Mouse (Mus musculus) 3T3-L1 (cell line): ENCODE measurements around the gene Tas1r3.
A peak's percentile ranks its signal among the peaks of the same experiment; 100 is the strongest.

Source experiments
- DNase-seq: peaks from one replicate; pipeline ENCODE4 v3.0.0-alpha.2; 2015; ENCODE audit warnings: low read depth, low spot score

Tas1r3 gene

DNA sequence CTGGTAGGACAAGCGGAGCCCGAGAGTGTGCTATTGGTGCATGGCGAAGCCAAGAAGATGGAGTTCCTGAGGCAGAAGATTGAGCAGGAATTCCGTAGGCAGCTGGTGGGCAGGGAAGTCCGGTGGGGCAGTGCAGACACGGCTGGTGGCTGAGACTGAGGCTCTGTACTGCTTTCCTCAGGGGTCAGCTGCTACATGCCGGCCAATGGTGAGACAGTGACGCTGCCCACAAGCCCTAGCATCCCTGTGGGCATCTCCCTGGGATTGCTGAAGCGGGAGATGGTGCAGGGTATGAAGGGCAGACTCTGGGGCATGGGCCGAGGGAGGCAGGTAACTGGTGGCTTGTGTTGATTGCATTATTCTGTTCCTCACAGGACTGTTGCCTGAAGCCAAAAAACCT is 24.5 kb upstream of the Tas1r3 start:
- no peak for DNase-seq

DNA sequence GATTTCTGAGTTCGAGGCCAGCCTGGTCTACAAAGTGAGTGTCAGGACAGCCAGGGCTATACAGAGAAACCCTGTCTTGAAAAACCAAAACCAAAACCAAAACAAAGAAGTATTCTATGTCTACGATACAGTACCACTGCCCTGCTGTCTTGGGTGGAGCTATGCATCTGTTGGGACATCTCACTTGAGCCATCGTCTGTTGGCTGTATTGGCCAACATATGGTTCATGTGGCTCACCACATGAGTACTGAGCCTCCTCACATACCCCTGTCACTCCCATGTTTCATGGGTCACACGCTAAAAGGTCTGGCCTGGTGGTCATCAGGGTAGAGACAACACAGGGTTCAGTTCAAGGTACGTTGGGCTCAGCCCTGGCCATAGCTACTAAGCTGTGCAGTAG is 23.2 kb upstream of the Tas1r3 start:
- no peak for DNase-seq

DNA sequence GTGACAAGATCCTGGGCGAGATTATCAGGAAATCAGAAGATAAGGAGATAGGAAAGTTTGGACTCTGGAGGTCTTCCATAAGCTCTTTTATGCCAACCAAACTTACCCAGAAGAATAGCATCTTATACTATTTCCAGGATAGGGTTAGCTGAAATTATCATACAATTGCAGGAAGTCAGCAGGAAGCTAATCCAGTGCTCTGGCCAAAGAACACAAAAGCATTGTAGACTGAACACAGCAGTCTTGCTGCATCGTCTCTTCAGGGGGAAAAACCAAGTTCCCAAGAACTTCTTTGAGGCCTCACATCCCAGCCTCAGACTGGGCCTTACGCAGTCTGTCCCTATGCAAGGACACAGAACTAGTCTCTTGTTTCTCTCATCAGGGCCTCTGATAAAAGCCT is 20.4 kb upstream of the Tas1r3 start:
- DNase-seq = no peak

DNA sequence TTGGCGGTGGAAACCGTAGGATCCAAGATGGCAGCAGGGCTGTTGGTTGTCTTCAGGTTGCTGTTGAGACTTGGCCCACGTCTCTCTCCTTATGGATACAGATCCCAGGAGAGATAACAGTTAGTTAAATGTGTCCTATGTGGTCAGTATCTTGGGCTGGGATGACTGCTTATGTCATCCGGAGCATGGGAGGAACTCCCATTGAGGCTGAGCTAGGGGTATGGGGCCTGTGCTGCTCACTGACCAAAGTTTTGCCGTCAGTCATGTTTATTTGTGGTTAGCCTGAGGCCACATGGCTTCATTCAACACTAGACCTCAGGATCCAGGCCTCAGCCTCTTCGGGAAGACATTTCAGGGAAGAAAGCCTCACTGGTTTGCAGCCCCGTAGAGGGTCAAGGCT is 8.2 kb upstream of the Tas1r3 start:
- peak; percentile 79 for DNase-seq

DNA sequence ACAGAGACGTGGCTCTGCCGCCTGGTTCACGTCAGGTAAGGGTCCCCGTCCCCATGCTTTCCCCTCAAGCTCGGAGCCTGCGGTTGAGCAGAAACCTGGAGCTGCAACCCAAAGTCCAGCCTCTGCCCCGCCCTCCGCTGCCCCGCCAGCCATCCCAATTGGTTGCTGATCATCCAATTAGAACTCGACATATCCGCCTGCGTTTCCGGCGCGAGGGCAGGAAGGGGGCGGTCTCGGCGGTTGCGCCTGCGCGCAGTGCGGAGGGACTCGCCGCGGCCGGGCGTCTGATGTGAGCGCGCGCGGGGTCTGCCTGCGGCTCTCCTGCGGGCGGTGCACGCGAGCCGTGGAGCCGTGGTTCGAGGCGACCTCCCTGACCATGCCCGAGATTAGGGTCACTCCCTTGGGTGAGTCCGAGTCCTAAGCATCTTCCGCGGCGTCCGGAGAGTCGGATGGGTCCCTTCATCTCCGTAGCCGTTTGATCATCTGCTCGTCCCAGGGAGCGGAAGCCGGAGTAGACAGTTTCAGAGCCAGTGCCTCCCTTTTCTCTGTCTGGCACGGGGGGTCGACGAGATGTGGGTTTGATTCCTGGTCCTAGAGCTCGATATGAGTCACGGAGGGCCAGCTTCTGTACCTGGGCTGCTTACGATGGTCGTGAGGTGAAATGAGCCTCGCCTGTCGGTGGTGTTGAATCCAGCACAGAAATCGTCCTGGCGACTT is 6.3 kb upstream of the Tas1r3 start, which contains the start of the genes Cptp and Ints11:
Gene Cptp, minus strand, starts transcription at position 124 of the 717 bp plus-strand sequence.
Gene Ints11, plus strand, starts transcription at position 230 of the 717 bp plus-strand sequence.
- DNase-seq = peak; percentile 93

DNA sequence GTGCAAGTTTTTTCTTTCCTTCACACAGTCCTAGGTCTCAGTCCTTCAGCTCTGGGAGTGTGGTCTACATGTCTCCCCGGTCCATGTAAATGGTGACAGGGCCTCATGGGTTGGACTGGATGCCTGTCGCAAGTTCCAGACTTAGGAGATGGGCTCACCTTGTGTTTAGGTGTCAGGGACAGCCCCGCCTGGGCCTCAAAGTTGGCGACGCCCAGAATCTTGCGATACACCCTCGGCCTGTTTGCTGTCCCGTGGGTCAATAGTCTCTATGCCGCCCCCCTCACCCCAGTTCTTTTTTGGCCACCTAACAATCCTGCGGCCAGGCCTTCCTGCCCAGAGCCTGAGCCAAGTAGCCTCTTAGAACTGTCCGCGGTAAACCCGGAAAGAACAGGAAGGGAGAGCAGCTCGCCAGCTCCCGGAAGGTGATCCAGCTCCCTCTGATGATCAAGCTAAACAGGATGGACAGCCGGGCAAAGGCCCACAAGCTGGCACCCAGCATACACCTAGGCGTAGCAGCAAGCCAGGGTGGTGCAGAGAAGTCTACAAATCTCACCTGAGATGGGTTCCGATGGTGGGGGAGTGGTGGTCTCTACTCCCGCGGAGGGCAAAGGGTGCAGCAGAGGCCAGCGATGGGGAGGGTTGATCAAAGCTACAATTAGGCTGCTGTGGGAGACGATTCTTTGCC is 5.6 kb upstream of the Tas1r3 start:
- DNase-seq = peak; percentile 68

DNA sequence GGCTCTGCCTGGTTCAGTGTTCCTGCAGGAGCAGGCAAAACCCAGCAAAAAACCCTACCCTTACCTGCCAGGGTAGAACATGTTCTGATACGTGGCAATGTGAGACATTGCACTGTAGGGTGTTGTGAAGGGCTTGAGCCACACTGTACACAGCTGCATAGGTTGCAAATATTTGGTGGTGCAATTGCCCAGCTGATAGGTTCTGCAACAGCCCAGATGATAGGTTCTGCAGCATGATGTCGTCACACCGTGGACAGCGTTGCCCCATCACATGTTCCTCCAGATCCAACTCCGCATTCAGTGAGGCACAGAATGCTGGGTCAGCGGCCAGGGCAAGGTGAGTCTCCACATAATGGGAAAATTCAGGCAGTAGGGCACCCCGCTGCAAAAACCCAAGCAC is 1.4 kb downstream of the Tas1r3 start:
- DNase-seq = no peak

DNA sequence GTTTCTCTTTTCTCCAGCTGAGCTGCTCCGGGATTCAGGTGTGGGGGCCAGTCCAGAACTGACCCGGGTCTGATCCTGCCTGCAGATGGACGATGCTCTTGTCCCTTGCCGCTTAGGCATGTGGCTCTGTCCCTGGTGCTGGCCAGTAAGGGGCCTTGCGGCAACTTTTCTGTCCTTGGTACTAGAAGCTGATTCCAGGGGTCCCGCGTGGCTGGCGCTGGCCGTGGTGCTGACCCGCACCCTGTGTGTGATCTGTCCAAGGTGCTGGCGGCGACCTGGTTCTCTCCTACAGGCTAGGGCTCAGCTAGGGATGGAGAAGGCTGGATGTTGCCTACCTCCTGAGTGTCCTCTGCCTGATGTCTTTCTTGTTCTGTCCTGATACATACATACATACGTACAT is 3.8 kb downstream of the Tas1r3 start:
- DNase-seq = peak; percentile 43

DNA sequence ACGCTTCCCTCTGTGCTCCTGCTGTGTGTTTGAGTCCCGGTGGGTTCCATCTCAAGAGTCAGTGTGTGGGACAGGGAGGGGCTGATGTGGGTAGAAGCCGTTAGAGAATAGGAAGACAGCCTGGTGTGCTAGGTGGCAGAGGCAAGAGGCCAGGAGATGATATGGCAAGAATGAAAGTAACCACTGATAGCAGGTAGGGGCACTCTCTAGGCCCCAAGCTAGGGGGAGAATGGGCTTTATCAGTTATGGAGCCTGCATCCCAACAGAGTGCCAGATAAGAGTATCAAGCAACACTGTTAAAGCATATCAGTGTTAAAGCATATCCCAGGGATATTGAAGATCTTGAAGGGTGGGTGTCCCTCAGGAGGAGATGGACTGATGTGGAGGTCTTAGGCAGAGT is 6.3 kb downstream of the Tas1r3 start:
- no peak for DNase-seq

DNA sequence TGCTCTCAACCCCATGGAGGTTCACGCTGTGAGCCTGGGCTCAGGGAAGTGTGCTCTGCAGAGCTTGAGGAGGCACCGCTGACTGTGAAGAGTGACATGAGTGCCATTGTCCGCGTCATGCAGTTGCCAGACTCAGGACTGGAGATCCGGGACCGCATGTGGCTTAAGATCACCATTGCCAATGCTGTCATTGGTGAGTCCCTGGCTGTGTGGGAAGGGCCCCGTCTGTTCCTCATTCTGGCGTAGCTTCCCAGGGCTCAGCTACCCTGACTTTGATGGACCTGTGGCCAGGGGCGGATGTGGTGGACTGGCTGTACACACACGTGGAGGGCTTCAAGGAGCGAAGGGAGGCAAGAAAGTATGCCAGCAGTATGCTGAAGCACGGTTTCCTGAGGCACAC is 7.1 kb downstream of the Tas1r3 start:
- DNase-seq = no peak

DNA sequence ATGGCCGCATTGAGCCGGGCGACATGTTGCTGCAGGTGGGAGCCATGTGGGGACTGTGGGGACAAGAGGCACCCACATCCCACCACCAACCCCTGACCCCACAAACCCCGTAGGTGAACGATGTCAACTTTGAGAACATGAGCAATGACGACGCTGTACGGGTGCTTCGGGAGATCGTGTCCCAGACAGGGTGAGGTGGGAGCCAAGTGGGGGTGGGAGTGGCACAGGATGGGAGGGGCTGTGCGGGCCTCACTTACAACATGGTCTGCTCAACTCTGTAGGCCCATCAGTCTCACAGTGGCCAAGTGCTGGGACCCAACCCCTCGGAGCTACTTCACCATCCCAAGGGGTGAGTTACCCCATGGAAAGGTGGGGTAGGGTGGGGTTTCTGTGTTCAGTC is 8.2 kb downstream of the Tas1r3 start:
- DNase-seq = no peak

DNA sequence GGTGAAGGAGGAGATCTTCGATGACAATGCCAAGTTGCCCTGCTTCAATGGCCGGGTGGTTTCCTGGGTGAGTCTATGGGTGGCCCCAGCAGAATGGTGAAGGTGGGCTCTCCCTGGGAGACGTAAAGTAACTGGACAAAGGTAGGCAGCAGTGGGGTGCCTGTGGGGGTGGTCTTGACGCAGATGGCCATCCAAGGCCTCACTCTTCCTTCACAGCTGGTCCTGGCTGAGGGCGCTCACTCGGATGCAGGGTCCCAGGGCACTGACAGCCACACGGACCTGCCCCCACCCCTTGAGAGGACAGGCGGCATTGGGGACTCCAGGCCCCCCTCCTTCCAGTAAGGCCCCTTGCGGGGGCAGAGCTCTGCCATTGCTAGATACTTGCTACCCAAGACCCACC is 9.7 kb downstream of the Tas1r3 start:
- DNase-seq = no peak

DNA sequence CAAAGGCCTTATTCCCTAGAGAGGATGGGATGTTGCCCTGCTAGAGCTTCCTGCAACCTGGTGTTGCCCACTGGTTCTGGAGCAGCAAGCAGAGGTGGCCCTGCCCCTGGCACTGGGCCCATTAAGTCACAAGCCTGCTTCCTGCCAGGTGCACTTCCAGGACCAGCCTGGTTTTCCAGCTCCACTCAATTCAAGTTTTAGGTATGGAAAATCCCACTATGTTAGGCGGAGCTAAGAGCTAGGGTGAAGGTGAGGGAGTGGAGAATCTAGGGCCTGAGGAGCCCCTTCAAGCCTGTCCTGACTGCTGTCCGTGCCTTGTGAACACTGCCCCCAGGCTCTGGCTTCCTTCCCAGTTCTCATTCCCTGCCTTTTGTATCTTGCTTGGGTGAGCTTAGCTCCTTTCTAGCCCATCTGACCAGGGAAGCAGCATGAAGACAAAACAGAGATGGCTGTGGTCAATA is 11.2 kb downstream of the Tas1r3 start:
- DNase-seq = peak; percentile 37

DNA sequence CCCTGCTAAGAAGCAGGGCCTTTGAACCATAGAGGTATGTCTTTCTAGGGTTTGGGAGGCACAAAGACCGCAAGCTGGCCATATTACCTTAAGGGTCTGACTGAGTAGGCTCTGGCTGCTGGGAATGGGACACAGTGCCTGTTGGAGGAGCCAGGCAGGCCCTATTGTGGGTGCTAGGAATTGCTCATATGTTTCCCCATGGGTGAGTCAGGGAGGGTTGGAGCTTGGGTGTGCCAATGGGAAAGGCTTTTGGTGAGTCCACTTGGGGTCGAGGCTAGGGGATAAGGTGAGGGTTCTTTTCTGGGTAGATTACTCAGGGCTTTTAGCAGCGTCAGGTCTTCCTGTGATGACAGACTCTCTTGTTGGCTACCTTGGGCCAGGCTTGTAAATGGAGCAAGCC is 11.8 kb downstream of the Tas1r3 start:
- DNase-seq = peak; percentile 43

DNA sequence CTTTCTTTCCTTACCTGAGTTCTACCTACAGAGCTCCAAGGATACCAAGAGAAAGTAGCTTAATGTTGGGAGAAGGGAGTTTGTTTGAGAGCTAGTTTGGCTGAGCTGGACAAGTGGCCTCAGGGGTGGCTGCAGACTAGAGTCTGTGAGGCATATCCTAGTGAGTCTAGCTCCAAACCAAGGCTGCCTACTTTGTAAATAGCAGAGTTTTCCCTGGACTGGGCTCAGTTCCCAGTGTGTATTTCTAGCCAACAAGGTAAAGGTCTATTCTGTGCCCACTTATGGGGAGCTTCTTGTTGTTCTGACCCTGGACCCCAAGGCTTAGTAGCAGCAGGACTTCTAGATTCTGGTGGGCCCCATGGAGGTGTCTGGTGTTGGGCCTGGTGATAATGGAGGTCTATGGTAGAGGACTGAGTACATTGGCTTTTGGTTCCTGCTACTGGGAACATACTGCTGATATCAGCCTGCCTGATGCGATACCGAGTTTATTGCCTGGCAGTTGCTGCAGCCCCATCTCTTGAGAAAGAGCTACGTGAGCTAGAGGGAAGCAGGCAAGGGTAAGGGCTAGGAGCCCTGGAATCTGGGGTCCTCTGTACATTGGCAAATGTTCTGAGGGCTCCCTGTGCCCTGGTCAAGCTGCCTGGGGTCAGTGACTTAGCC is 13.2 kb downstream of the Tas1r3 start:
- no peak for DNase-seq

DNA sequence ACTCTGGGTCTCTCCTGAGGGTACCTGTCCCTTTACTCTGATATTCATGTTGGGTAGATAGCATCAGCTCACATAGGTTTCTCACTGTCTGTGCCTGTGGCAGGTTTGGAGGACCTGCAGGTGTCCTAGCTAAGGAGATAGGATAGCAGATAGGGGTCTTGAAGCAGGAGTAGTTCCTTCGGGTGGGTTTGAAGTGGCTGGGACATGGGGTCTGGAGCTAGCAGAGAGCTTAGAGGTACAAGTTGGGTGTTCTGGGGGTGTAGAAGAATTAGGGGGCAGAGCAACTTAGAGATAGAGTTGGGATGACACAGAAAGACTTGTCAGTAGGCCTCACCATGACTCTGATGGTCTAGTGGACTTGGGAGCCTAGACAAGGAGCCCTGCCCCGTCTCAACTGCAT is 13.8 kb downstream of the Tas1r3 start:
- DNase-seq = no peak

DNA sequence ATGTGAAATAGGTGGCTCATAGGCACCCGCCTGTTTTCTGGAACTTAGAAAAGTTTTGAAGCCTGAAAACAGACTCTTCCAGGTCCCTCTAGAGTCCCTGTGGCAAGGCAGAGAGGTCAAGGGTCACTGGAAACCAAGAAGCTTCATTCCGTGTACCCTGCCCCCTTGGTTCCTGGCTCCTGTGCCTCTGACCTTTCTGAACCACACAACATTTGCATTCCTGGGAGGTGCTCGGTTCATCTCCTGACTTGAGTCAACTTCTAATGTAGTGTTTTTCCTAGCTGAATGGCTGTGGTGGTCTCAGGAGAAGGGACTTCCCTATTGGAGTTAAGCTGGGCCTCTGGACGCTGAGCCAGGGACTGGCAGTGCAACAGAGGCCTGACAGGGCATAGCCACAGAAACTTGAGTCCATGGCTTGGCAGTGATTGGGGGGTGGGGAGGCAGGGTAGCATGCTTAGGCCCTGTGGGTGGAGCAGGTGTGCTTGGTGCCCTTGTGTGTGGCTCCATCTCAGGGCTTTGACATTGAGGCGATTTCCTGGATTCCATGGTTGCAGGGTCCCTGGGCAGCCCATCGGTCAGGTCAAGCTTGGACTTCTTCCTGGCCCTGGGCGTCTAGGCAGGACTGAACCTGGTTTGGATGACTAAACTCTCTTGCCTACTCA is 14.6 kb downstream of the Tas1r3 start:
- DNase-seq = no peak

DNA sequence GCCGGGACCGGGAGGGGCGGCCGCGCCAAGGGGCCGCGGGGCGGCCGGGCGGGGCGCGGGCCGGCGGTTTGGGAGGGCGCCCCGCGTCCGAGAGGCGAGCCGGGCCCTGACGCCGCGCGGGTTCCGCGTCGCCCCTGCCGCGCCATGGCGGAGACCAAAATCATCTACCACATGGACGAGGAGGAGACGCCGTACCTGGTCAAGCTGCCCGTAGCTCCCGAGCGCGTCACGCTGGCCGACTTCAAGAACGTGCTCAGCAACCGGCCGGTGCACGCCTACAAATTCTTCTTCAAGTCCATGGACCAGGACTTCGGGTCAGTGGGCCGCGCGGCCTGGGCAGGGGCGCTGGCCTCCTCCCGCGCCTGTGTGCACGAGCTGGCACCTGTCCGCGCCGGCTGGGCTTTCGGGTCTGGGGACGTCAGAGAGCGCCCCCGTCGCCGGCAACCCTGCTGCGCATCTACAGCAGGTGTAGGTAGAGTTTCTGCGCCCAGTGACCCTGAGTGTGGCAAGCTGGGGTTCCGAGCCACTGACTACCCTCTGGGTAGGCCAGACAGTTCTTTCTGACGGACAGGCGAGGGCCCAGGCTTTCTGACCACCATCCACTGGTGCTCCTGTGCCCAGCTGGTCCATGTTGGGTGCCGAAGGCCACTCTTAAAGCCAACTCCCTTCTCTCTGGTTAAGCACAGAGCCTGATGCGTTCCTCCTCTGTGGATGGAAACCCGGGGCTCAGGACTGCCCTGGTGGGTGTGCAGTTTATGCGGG is 15.4 kb downstream of the Tas1r3 start:
- peak; percentile 49 for DNase-seq

DNA sequence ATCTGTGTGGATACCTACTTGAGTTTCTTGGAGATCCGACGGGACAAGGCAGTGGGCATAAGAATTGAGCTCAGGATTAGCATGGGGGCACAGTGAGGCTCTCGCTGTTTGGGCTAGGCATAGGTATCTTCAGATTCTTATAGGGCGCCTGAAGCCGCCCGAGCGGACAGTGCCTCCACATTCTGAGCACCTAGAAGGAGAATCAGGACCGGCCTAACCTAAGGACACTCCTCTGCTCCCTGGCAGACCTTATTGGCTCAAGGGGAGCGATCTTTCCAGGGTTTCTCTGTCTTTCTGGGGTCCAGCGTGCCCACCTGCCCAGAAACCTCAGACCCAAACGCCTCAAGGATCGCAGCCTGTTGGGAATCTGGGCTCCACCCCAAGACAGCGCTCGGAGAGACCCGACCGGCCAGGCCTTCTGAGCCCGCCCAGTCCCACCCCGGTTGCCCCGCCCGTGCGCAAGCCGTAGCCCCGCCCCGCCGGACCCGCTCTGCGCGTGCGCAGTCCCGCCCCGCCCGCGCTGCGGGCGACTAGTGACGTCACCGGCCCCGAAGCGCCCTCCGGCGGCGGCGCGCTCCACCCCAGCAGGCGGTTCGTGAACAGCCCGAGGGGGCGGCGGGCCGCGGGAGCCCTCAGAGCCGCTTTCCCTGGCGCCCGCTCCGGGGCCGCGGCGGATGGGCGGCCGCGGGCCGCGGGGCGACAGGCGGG is 16.1 kb downstream of the Tas1r3 start, which contains the start of gene Dvl1:
Gene Dvl1, plus strand, starts transcription at position 532 of the 708 bp plus-strand sequence.
- peak; percentile 73 for DNase-seq

DNA sequence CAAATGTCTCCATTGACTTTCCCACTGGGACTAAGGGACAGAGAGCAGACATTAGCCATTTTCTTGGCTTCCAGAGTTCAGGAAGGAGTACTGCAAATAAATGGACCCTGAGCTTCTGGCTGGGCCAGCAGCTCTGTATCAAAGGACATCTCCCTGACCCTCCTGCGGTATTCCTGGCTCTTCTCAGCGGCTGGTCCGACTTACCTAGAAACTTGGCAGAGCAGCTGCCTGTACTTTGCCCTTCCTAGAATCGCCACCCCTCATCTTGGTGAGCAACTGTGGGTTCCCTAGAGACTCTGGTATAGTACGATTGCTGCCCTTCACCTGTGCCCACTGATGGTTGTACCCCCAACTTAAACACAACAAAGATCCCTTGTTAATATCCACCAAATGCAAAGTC is 19.9 kb downstream of the Tas1r3 start:
- DNase-seq = no peak
